Mouse (Mus musculus) retina, postnatal 1 day (tissue): ENCODE results near the gene Fra10ac1.

Experiments used
- DNase-seq: peaks from one replicate; pipeline ENCODE4 v3.0.0-alpha.2; 2012

The Fra10ac1 gene

GRCm38 (mm10) chr19:38228699-38229098 is 4.7 kb upstream of the Fra10ac1 start:
- DNase-seq: no peak

GRCm38 (mm10) chr19:38224685-38225060 is 717 bp upstream of the Fra10ac1 start:
- peak; percentile 40 for DNase-seq

- no peak for DNase-seq
Measured at GRCm38 (mm10) chr19:38223356-38223904, 526 bp downstream of the Fra10ac1 start.

GRCm38 (mm10) chr19:38217696-38218095 is 6.3 kb downstream of the Fra10ac1 start:
- no peak for DNase-seq

- DNase-seq: peak; percentile 16
Measured at GRCm38 (mm10) chr19:38206669-38207068, 17.3 kb downstream of the Fra10ac1 start.

- peak; percentile 19 for DNase-seq
Measured at GRCm38 (mm10) chr19:38198731-38199130, 25.2 kb downstream of the Fra10ac1 start.

- DNase-seq: no peak
Measured at GRCm38 (mm10) chr19:38195245-38195644, 28.7 kb downstream of the Fra10ac1 start.

GRCm38 (mm10) chr19:38191446-38191845 is 32.5 kb downstream of the Fra10ac1 start:
- no peak for DNase-seq

- no peak for DNase-seq
Measured at GRCm38 (mm10) chr19:38190606-38191005, 33.4 kb downstream of the Fra10ac1 start.

GRCm38 (mm10) chr19:38187345-38187680 is 36.6 kb downstream of the Fra10ac1 start:
- DNase-seq: no peak

GRCm38 (mm10) chr19:38186631-38187344 is 37.2 kb downstream of the Fra10ac1 start:
- no peak for DNase-seq

- DNase-seq: no peak
Measured at GRCm38 (mm10) chr19:38179675-38180074, 44.3 kb downstream of the Fra10ac1 start.

GRCm38 (mm10) chr19:38164633-38165032 is 59.3 kb downstream of the Fra10ac1 start:
- no peak for DNase-seq

- no peak for DNase-seq
Measured at GRCm38 (mm10) chr19:38161648-38162354, 62.2 kb downstream of the Fra10ac1 start.

- no peak for DNase-seq
Measured at GRCm38 (mm10) chr19:38156243-38156642, 67.7 kb downstream of the Fra10ac1 start.

GRCm38 (mm10) chr19:38143540-38144271 is 80.2 kb downstream of the Fra10ac1 start:
- no peak for DNase-seq
